Mouse (Mus musculus) cerebellum, adult 9-11 months (tissue): ENCODE results near the gene Pde3a.

Experiments
- DNase-seq: peaks from one replicate; pipeline ENCODE4 v3.0.0; 2022

The Pde3a gene

DNA sequence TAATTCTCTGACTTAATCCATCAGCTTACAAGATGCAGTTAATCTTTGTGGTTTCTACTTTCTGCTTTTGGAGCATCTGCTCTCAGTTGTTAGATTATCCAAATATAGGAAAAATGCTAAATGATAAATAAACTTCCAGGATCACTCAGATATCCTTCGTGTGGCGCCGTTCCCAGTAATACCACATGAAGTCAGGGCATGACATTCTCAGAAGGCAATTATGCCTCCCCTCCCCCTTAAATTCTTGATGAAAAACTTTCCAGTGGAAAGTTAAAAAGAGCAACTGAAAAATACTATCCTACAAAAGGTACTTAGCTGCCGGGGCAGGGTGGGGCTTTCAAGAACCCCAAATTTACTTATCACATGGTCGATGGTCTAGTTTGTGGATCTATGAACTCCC is 161.8 kb downstream of the Pde3a start:
- no peak for DNase-seq

DNA sequence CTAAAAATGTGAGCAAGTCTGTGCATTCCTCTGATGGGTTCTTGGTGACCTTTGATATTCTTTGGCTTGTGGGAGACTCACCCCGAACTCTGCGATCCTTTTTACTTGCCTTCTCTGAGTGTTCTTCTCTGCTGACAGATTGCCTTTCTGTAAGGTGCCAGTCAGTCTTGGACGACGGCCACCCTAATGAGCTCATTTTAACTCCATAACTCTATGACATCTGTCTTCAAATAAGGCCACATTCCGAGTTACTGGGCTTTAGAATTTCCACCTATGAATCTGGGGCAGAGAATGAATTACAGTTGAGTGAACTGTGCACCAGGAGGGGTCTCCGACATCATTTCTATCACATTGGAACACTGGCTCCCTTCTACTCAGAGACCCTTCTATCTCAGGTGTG is 176.0 kb downstream of the Pde3a start:
- peak; percentile 38 for DNase-seq

DNA sequence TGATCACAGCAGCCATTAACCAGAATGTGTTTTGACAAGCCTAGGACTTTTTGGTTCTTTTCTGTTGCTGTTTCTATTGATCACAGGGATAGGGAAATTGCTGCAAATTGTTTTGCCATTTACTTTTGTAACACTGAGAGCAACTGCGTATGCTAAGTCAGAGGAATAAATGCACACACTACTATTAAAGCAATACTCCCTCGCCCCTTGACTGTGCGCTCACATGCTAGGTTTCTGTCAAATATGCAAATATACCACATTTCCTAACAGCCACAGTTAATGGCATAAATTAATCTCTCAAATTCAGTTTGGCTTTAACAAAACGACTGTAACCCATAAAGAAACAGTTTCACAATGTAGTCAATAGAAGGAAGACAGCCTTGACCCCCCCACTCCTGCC is 179.5 kb downstream of the Pde3a start:
- no peak for DNase-seq

DNA sequence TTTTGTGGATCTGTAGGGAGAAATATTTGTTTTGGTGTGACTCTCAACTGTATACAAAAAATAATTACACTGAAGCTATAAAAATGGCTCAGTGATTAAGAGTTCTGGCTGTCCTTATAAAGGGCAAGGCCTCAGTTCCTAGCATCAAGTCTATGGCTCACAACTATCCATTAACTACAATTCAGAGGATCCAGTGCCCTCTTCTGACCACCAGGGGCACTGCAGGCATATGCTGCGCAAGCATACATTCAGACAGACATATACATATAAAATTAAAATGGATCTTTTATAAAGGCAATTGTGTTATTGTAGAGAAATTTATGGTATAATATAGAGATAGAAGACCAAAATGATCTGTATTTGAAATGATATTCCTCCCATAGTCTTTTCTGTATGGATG is 181.1 kb downstream of the Pde3a start:
- no peak for DNase-seq

DNA sequence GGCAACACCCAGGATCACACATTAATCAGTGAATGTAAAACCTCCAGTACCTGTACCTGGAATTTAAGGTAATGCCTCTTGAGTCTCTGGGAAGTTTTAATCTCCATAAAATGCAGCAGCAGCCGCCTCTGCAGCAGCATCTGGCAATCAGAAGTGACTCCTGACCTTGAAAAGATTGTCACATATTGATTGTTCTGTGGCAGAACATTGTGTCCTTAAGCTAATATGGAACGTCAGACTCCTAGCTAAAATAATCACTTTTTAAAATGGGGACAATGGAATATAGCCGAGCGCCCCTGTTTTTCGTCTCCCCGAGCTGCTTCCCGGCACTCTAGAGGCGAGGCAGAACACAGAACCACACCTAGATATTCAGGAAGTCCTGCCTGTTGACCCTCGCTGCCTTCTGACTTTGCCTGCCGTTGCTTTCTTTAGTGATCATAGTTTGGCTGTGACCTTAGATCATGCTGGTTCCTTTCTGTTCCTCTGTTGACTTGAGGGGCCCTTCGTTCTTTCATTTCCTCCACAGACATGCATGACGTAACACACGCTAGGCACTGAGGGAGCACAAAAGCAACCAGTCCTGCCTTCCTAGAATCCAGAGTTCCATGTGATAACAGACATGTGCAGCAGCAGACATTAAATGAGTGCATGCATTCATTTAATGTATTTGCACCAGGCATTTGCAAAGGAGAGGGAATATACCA is 183.4 kb downstream of the Pde3a start:
- DNase-seq: no peak

DNA sequence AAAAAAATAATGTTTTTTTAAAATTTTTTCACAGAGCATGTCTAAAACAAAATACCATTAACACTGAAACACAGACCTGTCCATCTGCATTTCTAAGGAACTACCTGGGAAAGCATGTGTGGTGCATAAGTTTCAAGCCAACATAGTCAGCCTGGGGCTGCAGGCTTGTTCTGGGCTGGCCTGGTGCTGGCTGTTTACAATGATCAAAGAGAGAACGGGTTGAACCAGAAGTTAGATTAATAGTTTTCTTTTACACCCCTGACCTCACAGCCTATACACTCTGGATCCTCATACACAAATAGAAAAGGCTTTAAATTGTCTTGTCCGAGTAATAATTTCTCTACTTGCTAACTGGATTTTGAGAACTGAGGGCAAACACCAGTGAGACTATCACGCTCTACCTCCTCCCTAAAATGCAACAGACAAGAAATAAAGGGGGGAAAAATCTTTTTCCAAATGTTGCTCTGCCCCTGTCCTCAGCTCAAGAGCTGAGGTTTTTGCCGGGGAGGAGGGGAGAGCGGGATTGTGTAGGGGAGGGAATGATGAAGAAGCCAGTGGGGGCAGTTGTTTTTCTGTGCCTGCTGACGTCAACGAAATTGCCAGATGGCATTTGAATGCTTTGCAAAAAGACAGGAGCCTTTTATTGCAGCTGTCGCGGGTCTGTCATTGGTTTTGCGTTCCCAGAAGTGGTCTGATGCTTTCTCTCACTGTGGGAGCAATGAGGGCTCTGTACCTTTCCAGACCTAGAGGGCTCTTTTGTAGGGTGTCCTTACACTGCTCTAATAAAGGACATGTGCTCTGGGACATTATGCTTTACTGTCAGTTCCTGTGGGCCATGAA is 185.1 kb downstream of the Pde3a start:
- DNase-seq: no peak

DNA sequence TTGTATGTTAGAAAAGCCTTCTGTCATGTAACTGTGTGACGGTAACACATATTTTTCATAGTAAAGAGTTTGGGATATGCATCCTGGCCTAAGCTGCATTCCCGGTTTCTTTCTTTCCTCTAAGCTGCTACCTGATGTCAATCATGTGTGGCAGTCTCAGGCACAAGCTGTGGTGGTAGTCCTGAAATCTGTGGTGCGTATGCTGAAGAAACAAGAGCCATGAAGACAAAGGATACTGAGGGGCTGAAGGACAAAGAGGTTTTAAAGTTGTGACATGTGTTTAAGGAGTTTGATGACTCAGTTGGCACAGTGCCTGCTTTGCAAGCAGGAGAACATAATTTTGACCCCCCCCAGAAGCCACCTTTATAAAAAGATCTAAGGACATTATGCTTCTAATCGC is 186.1 kb downstream of the Pde3a start:
- DNase-seq: no peak

DNA sequence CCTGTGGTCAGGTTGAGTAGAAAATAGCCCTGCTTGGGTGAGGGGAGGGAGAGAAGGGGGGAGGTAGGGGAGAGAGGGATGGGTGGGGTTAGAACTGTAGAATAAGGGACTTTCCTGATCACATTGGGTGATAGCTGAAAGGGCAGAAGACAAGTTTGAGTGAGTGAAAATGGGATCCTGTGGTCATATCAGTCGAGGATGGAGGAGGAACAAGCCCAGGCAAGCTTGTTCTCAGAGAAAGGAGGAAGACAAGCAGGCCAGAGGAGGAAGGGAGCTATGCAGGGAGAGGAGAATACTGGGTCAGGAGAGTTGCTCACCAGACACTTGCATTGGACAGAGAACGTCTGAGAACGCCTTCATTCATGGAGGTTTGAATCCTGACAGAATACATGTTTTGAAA is 190.9 kb downstream of the Pde3a start:
- no peak for DNase-seq

DNA sequence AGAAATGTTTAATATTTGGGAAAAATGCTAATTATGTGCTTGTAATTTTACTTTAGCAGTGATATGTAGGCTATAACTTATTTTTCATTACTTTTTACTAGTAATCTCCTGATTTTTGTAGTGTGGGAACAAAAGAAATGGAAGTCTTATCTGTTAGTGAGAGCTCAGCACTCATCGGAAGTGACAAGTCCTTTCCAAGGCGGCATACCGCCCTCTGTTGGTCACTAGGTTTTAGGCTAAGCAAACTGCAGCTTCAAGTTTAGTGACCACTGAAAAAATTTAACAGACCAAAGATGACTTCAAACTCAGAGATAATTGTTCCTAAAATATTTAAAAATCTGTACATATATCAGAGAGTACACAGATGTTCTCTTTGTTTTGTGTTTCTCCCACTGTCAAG is 198.5 kb downstream of the Pde3a start:
- peak; percentile 30 for DNase-seq

DNA sequence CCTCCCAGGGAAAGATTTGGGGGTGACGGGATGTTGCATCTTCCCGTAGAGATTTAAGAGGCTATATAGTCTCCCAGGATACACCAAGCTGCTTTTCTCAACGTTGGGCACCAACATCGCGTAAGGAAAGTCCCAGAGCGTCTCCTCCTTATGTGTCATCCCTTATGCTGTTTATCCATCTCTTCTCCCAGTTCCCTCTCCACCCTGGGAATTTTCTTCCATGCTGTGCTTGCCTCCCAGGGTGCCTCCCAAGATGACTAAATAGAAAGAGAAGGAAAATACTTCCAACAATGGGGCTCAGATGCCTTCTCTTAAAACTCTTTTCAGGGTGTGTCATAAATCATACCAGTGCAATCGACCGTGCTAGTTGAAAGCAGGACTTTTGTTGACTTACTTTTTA is 199.8 kb downstream of the Pde3a start:
- DNase-seq: no peak

DNA sequence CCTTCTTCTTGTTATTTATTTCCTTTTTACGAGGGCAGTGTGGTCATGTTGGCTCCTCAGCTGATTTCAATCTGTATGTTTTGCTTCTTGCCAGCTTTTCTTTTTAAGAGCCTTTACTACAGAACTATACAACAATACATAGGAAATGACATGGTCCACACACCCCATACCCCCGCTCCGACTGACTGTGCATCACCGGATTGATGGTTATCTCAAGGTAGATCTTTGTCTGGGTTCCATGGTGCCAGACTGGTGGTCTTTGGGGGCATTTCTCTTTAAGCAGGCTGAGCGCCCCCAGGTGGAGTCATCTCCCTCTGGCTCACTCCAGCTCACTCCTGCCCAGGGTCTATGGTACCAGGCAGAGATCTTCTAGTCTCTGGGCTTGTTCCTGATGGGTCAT is 206.3 kb downstream of the Pde3a start:
- no peak for DNase-seq

DNA sequence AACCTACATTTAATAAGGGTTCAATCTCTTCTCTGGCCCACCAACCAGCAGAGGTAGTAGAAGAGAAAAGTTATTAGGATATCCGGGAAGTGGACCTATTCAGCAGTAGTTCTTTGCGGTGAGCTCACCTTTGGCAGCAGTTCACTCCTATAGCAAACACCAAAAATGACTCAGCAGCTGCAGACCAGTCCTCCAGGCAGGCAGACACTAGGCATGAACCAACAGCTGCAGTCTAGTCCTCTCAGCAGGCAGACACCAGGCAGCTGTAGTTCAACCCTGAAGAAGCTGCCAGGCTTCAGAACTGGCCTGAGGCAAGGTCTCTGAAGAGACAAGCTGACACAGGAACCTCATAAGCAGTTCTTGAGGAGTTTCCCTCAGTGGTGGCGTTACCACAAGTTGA is 207.5 kb downstream of the Pde3a start:
- no peak for DNase-seq

DNA sequence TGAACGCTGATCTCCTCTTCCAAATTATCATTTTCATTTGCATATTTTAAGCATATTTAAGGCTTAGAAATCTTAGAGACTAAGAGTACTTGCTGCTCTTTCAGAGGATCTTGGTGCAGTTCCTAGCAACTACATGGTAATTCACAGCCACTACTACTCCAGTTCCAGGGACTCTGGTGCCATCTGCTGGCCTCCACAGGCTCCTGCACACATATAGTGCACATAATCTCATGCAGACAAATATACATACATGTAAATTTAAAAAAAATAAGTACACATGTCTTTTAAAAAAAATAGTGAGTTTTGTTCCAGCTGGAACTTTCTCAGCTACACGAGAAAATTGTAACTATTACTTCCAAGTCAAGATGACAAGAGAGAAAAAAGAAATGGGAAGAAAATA is 221.2 kb downstream of the Pde3a start:
- no peak for DNase-seq

DNA sequence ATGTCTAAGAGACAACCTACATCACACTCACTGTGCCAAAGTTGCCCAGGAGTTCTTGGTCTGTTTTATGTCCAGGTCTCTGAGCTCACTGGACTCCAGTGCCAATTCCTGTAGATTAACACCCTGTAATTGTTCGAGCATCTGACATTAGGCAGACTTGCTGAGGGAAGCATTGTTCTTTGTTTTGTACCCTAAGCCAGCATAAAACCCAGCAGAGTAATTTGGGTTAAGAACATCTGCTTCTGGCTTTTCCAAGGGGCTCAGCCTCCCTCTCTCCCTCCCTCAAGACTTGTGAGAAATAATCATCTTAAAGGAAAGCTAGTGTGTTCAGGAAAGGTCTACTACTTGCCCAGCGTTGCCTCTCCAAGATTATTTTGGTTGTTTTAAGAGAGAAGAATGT is 225.2 kb downstream of the Pde3a start:
- no peak for DNase-seq

DNA sequence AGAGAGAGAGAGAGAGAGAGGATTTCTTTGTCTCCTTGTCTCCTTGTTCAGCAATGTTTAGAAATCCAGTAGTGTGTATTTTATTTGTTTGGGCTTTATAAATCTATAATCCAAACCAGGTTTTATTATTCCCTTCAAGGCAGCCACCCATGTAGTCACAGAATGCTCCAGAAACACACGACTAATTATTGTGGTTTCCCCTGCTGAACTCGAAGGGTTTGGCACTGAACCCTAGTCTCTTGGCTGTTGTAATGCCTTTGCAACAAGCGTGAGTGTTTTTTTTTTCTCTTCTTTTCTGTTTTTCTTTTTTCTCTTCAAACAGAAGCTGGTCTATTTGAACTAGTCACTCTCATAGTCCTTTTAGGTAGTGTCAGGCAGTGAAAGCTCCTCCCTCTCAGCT is 225.6 kb downstream of the Pde3a start:
- DNase-seq: no peak

DNA sequence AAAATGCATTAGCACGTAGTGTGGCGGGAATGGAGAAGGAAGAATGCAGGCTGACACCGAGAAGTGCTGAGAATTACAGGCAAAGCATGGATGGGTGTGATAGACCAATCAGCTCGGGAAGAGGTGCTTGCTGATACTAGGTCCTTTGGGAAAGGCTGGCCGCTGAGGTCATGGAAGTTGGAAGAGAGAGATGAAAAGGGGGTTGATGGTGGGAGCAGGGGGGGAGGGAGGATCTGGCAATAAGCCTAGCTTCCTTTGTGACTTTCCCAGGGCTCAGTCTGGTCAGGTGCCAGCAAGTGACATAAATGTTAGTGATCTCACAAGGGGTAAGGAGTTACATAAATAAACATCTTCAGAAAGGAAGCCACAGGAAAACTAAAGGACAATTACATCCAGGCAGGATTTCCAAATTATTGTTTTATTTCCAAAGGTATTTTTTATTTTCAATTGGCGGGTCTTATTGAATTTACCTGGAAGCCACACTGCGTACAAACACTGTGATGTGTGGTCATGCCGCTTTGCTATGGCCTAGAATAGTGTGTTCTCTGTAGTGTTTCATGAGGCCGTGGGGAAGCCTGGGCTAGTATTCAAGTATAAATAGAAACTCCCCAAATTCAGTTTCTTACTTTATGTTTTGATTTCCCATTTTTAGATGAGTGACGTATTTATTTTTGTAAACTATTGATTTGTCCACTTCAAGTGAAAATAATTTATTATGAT is 236.4 kb downstream of the Pde3a start:
- no peak for DNase-seq

DNA sequence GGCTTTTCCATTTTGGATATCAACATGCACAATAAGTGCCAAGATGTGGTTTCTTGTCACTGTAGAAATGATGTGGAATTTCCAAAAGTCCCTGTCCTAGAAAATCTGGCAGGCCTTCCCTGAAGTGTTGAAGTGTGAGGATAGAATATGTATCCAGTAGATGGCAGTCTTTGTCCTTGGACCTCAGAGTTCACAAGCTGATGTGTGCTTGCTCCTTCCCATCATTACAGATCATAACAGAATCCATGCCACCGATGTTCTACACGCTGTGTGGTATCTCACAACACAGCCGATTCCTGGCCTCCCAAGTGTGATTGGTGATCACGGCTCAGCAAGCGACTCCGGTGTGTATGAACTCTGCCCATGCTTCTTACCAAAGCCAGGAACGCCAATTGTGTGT is 238.2 kb downstream of the Pde3a start:
- no peak for DNase-seq

DNA sequence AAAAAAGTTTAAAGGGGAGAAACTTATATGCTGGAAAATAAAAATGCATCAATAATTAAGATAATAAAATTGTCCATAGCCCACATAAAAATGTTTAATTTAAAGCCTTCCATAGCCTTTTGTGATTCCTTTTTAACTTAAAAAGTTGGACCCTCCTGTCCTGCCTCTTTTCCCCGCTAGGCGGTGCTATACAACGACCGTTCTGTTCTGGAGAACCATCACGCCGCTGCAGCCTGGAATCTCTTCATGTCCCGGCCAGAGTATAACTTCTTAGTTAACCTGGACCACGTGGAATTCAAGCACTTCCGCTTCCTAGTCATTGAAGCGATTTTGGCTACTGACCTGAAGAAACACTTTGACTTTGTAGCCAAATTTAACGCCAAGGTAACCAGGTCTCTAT is 239.6 kb downstream of the Pde3a start:
- peak; percentile 5 for DNase-seq

DNA sequence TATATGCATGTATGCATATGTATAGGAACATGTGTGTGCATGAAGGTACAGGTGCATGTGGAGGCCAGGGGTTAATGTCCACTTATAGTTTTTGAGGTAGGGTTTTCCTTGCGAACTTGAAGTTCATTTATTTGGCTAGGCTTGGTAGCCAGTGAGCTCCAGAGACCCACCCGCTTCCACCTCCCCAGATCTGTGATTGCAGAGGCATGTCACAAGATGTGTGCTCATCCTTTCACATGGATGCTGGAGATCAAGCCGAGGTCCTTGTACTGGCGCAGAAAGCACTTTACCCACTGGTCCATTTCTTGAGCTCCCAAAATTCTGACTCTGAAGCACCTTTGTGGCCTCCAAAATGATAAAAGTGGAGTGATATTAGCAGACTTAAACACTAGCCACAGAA is 245.8 kb downstream of the Pde3a start:
- DNase-seq: no peak

DNA sequence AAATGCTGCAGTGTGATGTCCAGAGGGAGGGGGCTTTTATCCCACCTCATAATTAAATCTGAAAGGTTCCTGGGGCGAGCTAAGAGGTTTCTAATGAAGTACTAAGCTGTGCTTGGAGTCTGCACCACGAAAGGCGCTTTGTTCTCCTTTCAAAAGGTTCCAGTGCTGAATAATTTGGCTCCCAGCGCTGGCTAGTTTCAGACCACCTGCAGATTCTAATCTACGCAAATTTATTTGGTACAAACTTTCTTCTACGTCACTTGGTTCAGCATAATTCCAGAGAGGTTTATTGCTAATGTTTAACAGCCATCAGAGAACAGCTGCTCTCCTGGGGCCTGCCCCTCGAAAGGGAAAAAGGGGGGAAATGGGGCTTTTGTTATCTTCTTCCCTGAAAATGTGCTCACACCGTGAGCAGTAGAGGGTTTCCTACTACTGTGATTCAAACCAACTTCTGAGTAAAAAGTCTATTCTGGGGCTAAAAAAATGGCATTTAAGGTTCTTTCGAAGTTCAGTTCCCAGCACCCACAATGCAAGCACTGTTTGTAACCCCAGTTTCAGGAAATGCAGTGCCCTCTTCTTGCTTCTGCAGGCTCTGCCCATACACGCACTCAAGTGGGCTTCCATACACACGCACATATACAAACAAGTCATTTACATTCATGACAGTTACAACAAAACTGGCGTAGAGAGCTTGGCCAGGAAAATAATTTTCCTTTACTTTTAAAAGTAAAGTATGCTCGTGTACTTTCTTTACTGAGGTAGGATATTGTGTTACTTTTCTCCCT is 246.8 kb downstream of the Pde3a start:
- no peak for DNase-seq

DNA sequence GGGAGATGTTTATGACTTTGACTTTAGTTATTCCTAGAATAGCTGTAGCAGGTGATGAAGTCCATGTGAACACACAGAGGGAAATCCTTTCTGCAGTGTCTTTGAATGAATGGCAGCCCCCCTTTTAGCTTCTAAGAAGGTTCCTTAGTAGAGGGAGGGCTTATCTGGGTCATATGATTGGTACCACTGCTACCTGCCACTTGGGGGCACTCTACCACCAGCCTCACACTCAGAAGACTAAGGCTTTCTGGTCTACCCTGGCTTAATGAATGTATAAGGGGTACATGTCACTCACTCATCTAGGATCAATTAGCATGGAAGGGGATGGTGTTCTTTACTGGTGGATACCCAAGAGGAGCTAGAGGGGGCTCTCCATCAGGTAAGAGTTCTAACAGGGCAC is 250.4 kb downstream of the Pde3a start:
- DNase-seq: no peak

DNA sequence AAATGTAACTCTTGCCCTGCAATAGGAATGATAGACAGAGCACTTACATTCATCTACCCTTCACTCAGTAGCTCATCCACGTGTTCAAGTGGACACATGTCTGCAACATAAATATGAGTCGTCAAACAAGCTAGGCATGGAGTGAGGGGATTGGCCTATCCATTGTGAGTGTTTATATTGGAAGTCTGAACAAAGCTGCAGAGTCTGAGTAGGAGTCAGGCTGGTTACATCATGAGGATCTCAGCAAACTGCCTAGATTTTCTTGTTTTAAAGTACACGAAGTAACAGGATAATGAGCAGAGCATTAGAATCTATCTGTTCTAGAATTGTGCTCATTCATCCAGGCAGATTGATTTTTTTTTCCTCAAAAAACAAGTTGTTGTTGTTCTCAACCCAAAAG is 252.1 kb downstream of the Pde3a start:
- no peak for DNase-seq

DNA sequence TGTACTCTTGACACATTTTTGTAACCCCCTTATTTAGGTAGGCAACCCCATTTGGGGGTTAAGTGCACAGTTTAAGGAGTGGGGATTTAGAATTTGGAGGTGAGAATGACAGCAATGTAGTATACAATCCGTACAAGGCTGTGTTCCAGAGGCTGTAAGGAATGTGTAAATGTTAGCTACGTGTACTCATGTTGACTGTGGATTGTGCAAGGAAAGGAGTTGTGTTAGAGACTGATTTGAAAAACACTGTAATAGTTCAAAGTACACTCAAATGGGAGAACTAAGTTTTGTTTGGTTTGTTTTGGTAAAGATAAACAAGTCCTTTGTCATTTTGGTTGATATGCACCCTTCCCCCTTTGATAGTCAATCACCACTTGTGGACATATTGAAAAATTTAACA is 273.5 kb downstream of the Pde3a start:
- no peak for DNase-seq
